Mouse (Mus musculus): ENCODE results near the gene Trim44. TPM values are rescaled to one million over a fixed set of nuclear protein-coding genes. Genes with fewer than 3 reads are reported as not detected.

The Trim44 gene
- total RNA-seq, 2 experiments from 2014 or later = 27.1 to 32.2 TPM

- no peak for DNase-seq
Measured at GRCm38 (mm10) chr2:102364565-102365200, 42.9 kb downstream of the Trim44 start.

- no peak for DNase-seq
Measured at GRCm38 (mm10) chr2:102362896-102363530, 44.6 kb downstream of the Trim44 start.

- DNase-seq = no peak
Measured at GRCm38 (mm10) chr2:102362266-102362665, 45.4 kb downstream of the Trim44 start.

- peak; percentile 7 for DNase-seq
Measured at GRCm38 (mm10) chr2:102356879-102357695, 50.5 kb downstream of the Trim44 start.

GRCm38 (mm10) chr2:102354076-102354475, 53.6 kb downstream of the Trim44 start:
- no peak for DNase-seq

GRCm38 (mm10) chr2:102341429-102341828, 66.2 kb downstream of the Trim44 start:
- DNase-seq = no peak

- DNase-seq = no peak
Measured at GRCm38 (mm10) chr2:102336816-102337215, 70.8 kb downstream of the Trim44 start.

- DNase-seq = no peak
Measured at GRCm38 (mm10) chr2:102331932-102332331, 75.7 kb downstream of the Trim44 start.

GRCm38 (mm10) chr2:102331092-102331491, 76.5 kb downstream of the Trim44 start:
- no peak for DNase-seq

GRCm38 (mm10) chr2:102325921-102326320, 81.7 kb downstream of the Trim44 start:
- DNase-seq = no peak

GRCm38 (mm10) chr2:102324336-102324735, 83.3 kb downstream of the Trim44 start:
- DNase-seq = no peak

GRCm38 (mm10) chr2:102316540-102316939, 91.1 kb downstream of the Trim44 start:
- DNase-seq = no peak

GRCm38 (mm10) chr2:102315153-102315552, 92.5 kb downstream of the Trim44 start:
- DNase-seq = no peak

- DNase-seq = no peak
Measured at GRCm38 (mm10) chr2:102314610-102315009, 93.0 kb downstream of the Trim44 start.

- no peak for DNase-seq
Measured at GRCm38 (mm10) chr2:102314068-102314467, 93.6 kb downstream of the Trim44 start.

- no peak for DNase-seq
Measured at GRCm38 (mm10) chr2:102312903-102313302, 94.7 kb downstream of the Trim44 start.

GRCm38 (mm10) chr2:102303274-102303673, 104.4 kb downstream of the Trim44 start:
- DNase-seq = no peak

- no peak for DNase-seq
Measured at GRCm38 (mm10) chr2:102302532-102302931, 105.1 kb downstream of the Trim44 start.

GRCm38 (mm10) chr2:102294827-102295270, 112.8 kb downstream of the Trim44 start:
- peak; percentile 47 for DNase-seq

- no peak for DNase-seq
Measured at GRCm38 (mm10) chr2:102293181-102293580, 114.4 kb downstream of the Trim44 start.

GRCm38 (mm10) chr2:102292051-102292450, 115.6 kb downstream of the Trim44 start:
- DNase-seq = no peak

GRCm38 (mm10) chr2:102291533-102291932, 116.1 kb downstream of the Trim44 start:
- no peak for DNase-seq

- peak; percentile 56 for DNase-seq
Measured at GRCm38 (mm10) chr2:102290041-102290440, 117.6 kb downstream of the Trim44 start.
